Mouse (Mus musculus) hindbrain, embryonic 16.5 days (tissue): ENCODE data around the gene Fam163b. TPM values are rescaled to one million over a fixed set of nuclear protein-coding genes. Genes with fewer than 3 reads are reported as not detected.

Experiments used
- ATAC-seq: fragments of 200-750 bp; cut with Nextera tagmentation; 2 replicates; pipeline ENCODE4 v1.8.0; 2017; ENCODE audit warnings: moderate TSS enrichment, moderate library complexity
- H3K27ac ChIP-seq: fragments of 300-500 bp; sonication (generic); 2 replicates; pipeline ENCODE4 v1.5.1; 2014; ENCODE audit warnings: low read depth, mild to moderate bottlenecking, control low read depth, low read length, moderate library complexity
- H3K27me3 ChIP-seq: fragments of 300-500 bp; sonication (generic); replicated peaks from 2 replicates; pipeline ENCODE4 v1.6.1; 2014; ENCODE audit warnings: low read length; ENCODE audit not compliant: control insufficient read depth, insufficient read depth
- H3K36me3 ChIP-seq: fragments of 300-500 bp; sonication (generic); 2 replicates; pipeline ENCODE4 v1.6.1; 2014; ENCODE audit warnings: mild to moderate bottlenecking, low read length, moderate library complexity, mixed read lengths; ENCODE audit not compliant: control insufficient read depth, insufficient read depth
- H3K4me1 ChIP-seq: fragments of 300-500 bp; sonication (generic); 2 replicates; pipeline ENCODE4 v1.6.1; 2014; ENCODE audit warnings: low read depth, low read length; ENCODE audit not compliant: control insufficient read depth, insufficient read depth
- H3K4me2 ChIP-seq: fragments of 300-500 bp; sonication (generic); 2 replicates; pipeline ENCODE4 v1.6.1; 2014; ENCODE audit warnings: mild to moderate bottlenecking, low read length, control low read depth, moderate library complexity
- H3K4me3 ChIP-seq: fragments of 300-500 bp; sonication (generic); 2 replicates; pipeline ENCODE4 v1.5.1; 2014; ENCODE audit warnings: mild to moderate bottlenecking, low read length, control low read depth, moderate library complexity
- H3K9ac ChIP-seq: fragments of 300-500 bp; sonication (generic); 2 replicates; pipeline ENCODE4 v1.6.1; 2014; ENCODE audit warnings: low read depth, mild to moderate bottlenecking, control low read depth, low read length, moderate library complexity
- H3K9me3 ChIP-seq: fragments of 300-500 bp; sonication (generic); 2 replicates; pipeline ENCODE4 v1.6.1; 2014; ENCODE audit warnings: mild to moderate bottlenecking, low read length, moderate library complexity; ENCODE audit not compliant: control insufficient read depth
- WGBS: fragments of 180-500 bp; shearing (Covaris S2); extraction: QIAGEN DNeasy Blood & Tissue Kit; methylation state at CpG from one replicate; pipeline ENCODE4 v1.1.7; 2014; 5-methylcytosine and 5-hydroxymethylcytosine counted together
- polyA plus RNA-seq: library from polyadenylated mRNA; unstranded; fragments of >200 nt; fragmentation: Nextera tagmentation; extraction: Ambion mirVana; gene quantifications from 2 replicates; pipeline ENCODE4 v1.2.1, GENCODE M21; 2015

Gene Fam163b
- polyA plus RNA-seq, 1 experiment from 2014 or later: 10.3 TPM

DNA sequence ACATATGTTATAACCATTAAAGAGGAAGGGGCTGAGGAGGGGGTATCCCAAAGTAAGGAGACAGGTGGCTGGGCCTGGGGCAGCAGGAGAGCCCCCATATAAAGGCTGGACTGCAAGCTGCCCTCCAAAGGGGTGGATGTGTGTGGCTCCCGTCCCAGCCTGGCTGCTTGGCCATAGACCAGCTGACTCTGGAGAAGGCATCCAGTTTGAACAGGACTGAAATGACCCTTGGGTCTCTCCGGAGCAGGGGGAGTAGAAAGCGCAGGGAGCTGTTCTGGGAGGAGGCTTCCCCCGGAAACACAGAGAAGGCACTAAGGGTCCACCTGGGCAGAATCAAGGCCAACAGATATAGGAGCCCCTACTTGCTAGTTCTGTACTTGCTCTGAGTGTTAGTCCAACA is 67.5 kb downstream of the Fam163b start:
- 82% methylated on average over 4 of the region's 4 CpGs for WGBS
- H3K36me3 ChIP-seq: no peaks in the 10 kb centered on the region
- peaks cover 21% of the 10 kb centered on the region for H3K4me1 ChIP-seq
- ATAC-seq: no peak
- no peak overlapping the region for H3K4me2 ChIP-seq
- H3K27ac ChIP-seq: no peak overlapping the region
- no peaks in the 10 kb centered on the region for H3K9me3 ChIP-seq
- H3K27me3 ChIP-seq: no peaks in the 10 kb centered on the region
- no peak overlapping the region for H3K4me3 ChIP-seq
- no peak overlapping the region for H3K9ac ChIP-seq

DNA sequence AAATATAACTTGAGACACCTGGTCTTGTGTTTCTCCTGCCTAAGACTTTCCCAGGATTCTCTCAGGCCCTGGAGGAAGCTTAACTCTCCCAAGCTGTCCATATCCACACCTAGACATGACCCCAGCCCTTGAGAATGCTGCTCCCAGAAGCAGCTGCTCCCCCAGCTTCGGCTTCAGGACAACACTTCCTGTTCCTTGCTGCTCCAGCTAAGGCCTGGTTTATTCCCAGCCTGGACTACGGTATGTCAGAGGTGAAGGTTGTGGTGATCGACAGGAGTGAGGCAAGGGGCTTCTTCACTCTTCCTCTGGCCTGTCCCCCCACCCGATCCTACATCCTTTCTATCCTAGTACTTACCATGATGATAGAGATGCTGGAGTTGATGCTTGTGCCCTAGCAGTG is 68.9 kb downstream of the Fam163b start:
- ATAC-seq: no peak
- no peaks in the 10 kb centered on the region for H3K9me3 ChIP-seq
- no peak overlapping the region for H3K27ac ChIP-seq
- H3K27me3 ChIP-seq: no peaks in the 10 kb centered on the region
- H3K4me2 ChIP-seq: no peak overlapping the region
- H3K36me3 ChIP-seq: no peaks in the 10 kb centered on the region
- peaks cover 7% of the 10 kb centered on the region for H3K4me1 ChIP-seq
- no peak overlapping the region for H3K9ac ChIP-seq
- H3K4me3 ChIP-seq: no peak overlapping the region
- WGBS: 77% methylated on average over 4 of the region's 4 CpGs

DNA sequence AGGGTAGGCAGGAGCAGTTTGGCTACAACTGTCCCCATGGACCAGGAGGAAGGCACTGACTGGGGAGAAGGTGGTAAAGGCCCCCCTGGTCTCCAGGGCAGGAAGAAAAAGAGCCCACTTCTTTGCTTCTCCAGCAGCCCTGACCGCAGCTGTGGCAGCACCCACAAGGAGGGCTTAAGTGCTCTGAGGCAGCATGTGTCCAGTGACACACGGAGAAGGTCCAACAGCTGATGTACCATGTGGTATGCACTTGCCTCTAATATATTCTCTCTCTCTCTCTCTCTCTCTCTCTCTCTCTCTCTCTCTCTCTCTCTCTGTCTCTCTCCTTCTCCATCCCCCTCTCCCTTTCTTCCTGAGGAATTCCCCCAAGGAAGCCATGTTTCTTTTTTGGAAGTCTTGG is 70.3 kb downstream of the Fam163b start, which contains the start of gene Mymk:
TSS of gene Mymk (minus strand) at position 202 of the 400 bp plus-strand sequence.
- Histone ChIP-seq H3K4me3 (no peak within 1 kb of the TSS), H3K9ac (no peak within 1 kb of the TSS), H3K9me3 (no peaks in the 10 kb centered on the region), H3K27me3 (no peaks in the 10 kb centered on the region), H3K4me2 (no peak within 1 kb of the TSS), H3K4me1 (0 out of 2 replicates have a peak, but pooled peaks cover 4% of the 10 kb centered on the region), H3K36me3 (no peaks in the 10 kb centered on the region), H3K27ac (no peak within 1 kb of the TSS)
- 73% methylated on average over 2 of the region's 2 CpGs for WGBS
- no peak for ATAC-seq

DNA sequence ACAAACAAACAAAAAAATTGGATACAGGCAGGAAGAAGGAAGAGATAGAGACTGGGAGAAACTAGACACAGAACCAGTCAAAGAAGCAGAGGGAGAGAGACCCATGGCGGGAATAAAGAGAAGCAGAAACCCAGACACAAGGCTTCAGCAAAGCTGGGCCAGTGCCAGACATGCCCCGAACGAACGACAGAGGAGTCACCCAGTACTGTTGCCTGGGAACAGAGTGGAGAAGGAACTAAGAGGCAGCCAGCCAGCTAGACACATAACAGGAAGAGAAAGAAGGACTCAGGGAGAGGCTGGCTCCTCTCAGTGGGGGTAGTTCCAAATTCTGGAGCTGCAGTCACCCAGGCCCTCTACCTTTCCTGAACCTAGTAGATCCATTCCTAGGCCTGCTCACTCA is 71.2 kb downstream of the Fam163b start:
- H3K27me3 ChIP-seq: no peaks in the 10 kb centered on the region
- peak; percentile 82 for ATAC-seq
- H3K4me3 ChIP-seq: no peak overlapping the region
- no peaks in the 10 kb centered on the region for H3K36me3 ChIP-seq
- no peaks in the 10 kb centered on the region for H3K9me3 ChIP-seq
- 0 out of 2 replicates have a peak, but pooled peaks cover 4% of the 10 kb centered on the region for H3K4me1 ChIP-seq
- H3K27ac ChIP-seq: no peak overlapping the region
- H3K4me2 ChIP-seq: no peak overlapping the region
- H3K9ac ChIP-seq: no peak overlapping the region
- WGBS: 29% methylated on average over 4 of the region's 4 CpGs

DNA sequence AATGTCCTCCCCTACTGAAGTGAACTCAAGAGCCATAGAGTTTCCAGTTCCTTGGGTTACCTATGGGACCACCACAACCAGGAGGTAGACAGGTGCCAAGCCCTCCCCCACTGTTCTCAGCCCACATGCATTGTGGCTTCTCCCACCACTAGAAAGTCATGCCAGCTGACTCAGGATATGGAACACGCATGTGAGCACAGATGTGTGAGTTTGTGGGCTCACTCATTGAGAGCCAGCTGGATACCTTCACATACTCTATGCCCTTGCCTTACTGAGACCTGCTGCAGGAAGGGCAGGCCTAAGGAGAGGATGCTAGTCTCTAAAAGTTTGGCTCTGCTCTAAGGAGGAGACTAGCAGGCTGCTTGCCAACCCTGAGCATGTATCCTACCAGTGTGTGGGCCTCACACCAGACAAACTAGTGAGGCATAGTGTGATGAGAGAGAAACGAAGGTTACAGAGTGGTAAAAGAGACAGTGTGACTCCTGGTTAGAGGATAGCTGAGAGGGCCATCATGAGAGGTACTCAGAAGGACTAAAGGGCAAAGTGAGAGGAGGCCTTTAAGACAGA is 72.0 kb downstream of the Fam163b start:
- no peaks in the 10 kb centered on the region for H3K36me3 ChIP-seq
- no peak for ATAC-seq
- no peak overlapping the region for H3K27ac ChIP-seq
- H3K4me2 ChIP-seq: no peak overlapping the region
- H3K27me3 ChIP-seq: no peaks in the 10 kb centered on the region
- WGBS: 76% methylated on average over 2 of the region's 2 CpGs
- no peaks in the 10 kb centered on the region for H3K9me3 ChIP-seq
- 0 out of 2 replicates have a peak, but pooled peaks cover 4% of the 10 kb centered on the region for H3K4me1 ChIP-seq
- no peak overlapping the region for H3K9ac ChIP-seq
- no peak overlapping the region for H3K4me3 ChIP-seq

DNA sequence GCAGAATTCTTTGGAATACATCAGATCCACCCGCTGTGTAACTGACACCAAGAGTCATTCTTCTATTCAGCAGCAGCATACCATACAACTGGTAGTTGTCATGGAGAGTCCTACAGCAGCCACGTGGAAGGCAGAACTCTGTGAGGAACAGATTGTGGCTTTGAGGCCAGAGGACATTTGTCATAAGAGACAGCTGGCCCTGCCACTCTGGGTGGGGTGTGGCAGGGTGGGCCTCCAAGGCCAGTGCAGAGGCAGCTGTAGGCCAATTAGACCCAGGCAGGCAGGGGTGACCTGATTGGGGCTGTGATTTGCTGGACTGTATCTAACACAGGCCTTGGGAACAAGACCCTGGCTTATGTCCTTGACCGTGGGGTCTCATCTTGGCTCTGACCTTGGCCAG is 72.6 kb downstream of the Fam163b start:
- H3K9me3 ChIP-seq: no peaks in the 10 kb centered on the region
- 0 out of 2 replicates have a peak, but pooled peaks cover 4% of the 10 kb centered on the region for H3K4me1 ChIP-seq
- no peaks in the 10 kb centered on the region for H3K27me3 ChIP-seq
- H3K4me3 ChIP-seq: no peak overlapping the region
- H3K27ac ChIP-seq: no peak overlapping the region
- WGBS: 32% methylated on average over 3 of the region's 3 CpGs
- H3K9ac ChIP-seq: no peak overlapping the region
- ATAC-seq: peak; percentile 48; the same call in 1 of the 2 replicates
- H3K4me2 ChIP-seq: no peak overlapping the region
- no peaks in the 10 kb centered on the region for H3K36me3 ChIP-seq

DNA sequence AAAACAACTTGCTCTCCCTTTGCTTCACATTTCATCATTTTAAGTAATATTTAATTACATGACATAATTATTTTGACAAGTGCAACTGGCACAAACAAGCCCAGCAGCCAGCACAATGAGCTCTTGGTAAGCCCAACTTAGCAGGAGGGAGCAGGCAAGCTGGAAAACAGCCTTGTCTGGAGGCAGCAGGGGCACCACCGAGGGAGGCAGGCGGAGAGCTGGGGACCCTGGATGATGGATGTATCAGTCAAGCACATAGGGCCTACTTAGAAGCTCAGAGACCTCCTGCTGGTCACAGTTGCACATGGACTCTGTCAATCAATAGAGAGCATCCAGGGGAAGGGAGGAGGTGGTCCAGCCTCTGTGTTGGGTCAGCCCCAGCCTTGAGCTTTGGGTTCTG is 74.3 kb downstream of the Fam163b start:
- Histone ChIP-seq H3K4me3 (no peak overlapping the region), H3K27ac (no peak overlapping the region), H3K36me3 (no peaks in the 10 kb centered on the region), H3K9me3 (no peaks in the 10 kb centered on the region), H3K4me1 (0 out of 2 replicates have a peak, but pooled peaks cover 4% of the 10 kb centered on the region), H3K9ac (no peak overlapping the region), H3K27me3 (no peaks in the 10 kb centered on the region), H3K4me2 (no peak overlapping the region)
- WGBS: 13% methylated on average over 2 of the region's 2 CpGs
- ATAC-seq: no peak

DNA sequence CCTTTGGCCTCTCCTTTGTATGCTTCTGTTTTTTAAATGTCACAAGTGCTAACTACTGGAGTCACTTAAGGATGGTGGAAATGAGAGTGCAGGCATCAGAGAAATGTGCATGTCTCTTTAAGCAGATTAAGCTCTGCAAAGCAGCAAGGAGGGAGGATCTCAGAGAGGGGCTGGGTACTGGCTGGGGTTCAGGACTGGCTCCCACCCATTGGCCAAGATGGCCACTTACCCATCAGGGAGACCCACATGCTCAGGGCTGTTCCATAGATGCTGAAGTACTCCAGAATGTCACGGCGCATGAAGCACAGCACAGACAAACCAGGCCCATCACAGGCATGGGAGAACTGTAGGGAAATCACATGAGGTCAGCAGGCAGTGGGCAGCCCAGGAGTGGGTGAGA is 75.2 kb downstream of the Fam163b start:
- no peaks in the 10 kb centered on the region for H3K36me3 ChIP-seq
- H3K4me3 ChIP-seq: no peak overlapping the region
- no peak overlapping the region for H3K9ac ChIP-seq
- H3K9me3 ChIP-seq: no peaks in the 10 kb centered on the region
- H3K4me1 ChIP-seq: 0 out of 2 replicates have a peak, but pooled peaks cover 4% of the 10 kb centered on the region
- 84% methylated on average over 2 of the region's 2 CpGs for WGBS
- H3K4me2 ChIP-seq: no peak overlapping the region
- no peak overlapping the region for H3K27ac ChIP-seq
- H3K27me3 ChIP-seq: no peaks in the 10 kb centered on the region
- no peak for ATAC-seq
